Mouse (Mus musculus): ENCODE measurements at regions not wholly inside any gene's neighbourhood (a gene's known extent, or its start where the extent isn't known, plus 50 kb on each side); places are given as distances from the start of the nearest gene placed in this dataset.

- DNase-seq = peak; percentile 74
- intact Hi-C loops (cut with DNase I) = no loop called here
Observed at GRCm38 (mm10) chr10:68606848-68607247, 65.2 kb upstream of the Cabcoco1 start.

GRCm38 (mm10) chr10:68611906-68612305 lies 70.2 kb upstream of the Cabcoco1 start:
- intact Hi-C loops (cut with DNase I) = no loop called here
- peak; percentile 13 for DNase-seq

GRCm38 (mm10) chr10:68612727-68613126 lies 71.0 kb upstream of the Cabcoco1 start:
- DNase-seq = no peak

DNA sequence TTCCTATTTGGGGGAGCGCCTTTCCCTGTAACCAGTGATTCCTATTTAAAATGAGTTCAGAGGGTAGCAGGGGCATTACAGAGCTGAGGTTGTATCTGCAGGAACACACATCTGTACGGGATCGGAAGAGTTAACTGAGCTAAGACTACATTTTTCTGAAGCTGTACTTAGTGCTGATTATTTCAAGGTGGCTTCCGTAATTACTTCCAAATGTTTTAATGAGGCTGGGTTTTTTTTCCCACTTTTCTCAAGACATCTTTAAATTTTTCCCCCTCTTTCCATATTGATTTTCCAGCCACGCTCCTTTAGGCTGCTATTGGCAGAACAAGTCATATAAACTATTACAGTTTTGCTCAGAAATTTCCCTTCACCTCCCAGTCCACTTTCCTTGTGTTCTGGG lies 82.1 kb upstream of the Cabcoco1 start:
- no peak for DNase-seq
- intact Hi-C loops (cut with DNase I) = no loop called here

More at GRCm38 (mm10) chr10:68612727-68613126, 71.0 kb upstream of the Cabcoco1 start:
- intact Hi-C loops (cut with DNase I) = no loop called here

- intact Hi-C loops (cut with DNase I) = no loop called here
- no peak for DNase-seq
Observed at GRCm38 (mm10) chr10:68625329-68625728, 83.6 kb upstream of the Cabcoco1 start.

- intact Hi-C loops (cut with DNase I) = no loop called here
- no peak for DNase-seq
Observed at GRCm38 (mm10) chr10:68625752-68626151, 84.1 kb upstream of the Cabcoco1 start.

DNA sequence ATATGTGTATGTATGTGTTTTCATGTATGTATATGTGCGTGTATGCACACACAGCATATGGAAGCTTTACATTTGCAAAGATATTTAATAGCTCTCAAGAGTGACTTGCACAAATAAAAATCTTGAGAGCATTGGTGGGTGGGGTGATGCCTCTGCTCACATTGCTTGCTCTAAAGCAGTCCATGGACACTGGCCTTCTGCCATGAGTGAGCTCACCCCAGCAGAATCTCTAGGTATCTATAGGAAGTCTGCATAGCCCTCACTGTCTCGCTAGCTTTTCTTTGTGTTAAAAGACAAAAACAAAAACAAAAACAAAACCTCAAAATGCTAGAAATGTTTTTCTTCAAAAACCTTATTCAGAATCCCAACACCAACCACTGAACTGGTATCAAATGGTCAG lies 87.8 kb upstream of the Cabcoco1 start:
- intact Hi-C loops (cut with DNase I) = no loop called here
- no peak for DNase-seq

GRCm38 (mm10) chr10:68633180-68633579 lies 90.3 kb upstream of the Tmem26 start:
- intact Hi-C loops (cut with DNase I) = no loop called here

DNA sequence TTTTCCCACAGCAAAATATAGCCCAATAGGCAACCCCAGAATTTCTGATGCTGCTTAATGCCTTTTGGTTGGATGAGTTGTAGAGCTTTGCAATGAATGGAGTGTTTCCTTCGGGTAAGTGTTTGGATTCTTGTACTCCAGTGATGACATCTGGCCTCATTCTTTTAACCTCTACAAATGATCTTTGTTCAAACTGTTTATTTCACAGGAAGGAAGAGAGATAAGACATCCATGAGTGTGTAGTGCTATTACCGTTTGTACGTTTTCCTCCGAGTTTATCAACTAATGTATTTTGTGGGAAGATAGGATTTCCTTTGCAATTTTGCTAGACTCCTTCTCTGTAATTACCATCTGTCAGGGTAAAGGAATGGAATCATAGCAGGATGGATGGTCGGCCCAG lies 70.7 kb upstream of the Tmem26 start:
- no peak for DNase-seq
- intact Hi-C loops (cut with DNase I) = no loop called here

More at GRCm38 (mm10) chr10:68633180-68633579, 90.3 kb upstream of the Tmem26 start:
- DNase-seq = no peak

DNA sequence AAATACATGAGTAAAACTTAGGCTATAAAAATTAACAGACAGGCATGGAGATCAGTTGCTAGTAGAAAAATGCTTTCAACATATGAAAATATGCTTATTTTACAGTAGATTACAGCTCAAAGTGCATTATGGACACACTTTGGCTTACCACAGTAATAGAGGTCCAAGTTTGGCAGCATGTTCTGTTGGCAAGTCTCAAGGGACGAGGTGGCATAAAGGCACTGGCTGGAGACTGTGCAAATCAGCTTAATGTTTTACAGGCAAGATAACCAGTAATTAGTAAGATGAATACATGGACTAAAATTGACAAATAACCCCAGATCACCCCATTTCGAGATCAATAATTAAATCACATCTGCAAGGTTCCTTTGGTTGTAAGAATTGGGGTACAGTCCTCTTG lies 68.0 kb upstream of the Tmem26 start:
- no peak for DNase-seq
- intact Hi-C loops (cut with DNase I) = no loop called here

DNA sequence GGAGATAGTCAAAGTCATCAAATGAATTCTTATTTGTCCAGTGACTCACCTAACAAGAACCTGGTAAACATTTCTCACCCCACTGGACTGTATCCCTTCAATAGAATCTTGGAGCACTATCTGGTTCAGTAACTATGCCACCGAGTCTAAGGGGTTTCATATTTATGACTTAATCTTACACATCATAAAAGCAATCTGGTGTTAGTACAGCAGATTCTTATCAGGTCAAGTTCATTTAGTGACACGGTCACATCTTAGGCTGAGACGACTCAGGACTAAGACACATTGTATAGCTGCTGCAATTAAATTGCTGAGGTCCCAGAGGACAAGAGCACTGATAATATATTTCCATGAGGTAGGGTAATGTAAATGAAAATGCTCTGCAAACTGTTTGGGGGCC lies 57.4 kb upstream of the Tmem26 start:
- no peak for DNase-seq
- intact Hi-C loops (cut with DNase I) = no loop called here

DNA sequence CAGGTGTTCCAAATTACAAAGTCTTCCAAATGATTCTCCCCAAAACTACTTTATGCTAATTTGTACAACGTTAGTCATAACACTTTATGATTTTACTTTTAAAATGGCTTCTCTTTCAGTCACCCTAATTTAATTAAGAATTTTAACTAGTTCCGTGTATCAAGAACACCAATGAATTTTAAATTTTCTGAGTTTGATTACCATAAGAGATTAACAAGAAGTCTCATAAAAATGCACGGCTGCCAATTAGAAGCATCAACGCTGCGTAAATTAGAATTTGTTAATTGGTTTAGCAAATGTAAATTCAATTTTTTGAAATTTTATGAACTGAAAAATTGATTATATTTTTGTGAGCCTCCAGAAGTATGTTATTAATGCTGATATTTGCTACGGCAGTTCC lies 54.1 kb upstream of the Tmem26 start:
- intact Hi-C loops (cut with DNase I) = no loop called here
- no peak for DNase-seq

GRCm38 (mm10) chr10:68669992-68670391 lies 53.5 kb upstream of the Tmem26 start:
- DNase-seq = no peak
- intact Hi-C loops (cut with DNase I) = no loop called here

- intact Hi-C loops (cut with DNase I) = no loop called here
- no peak for DNase-seq
Observed at GRCm38 (mm10) chr10:68672291-68672690, 51.2 kb upstream of the Tmem26 start.

- intact Hi-C loops (cut with DNase I) = no loop called here
- DNase-seq = no peak
Observed at GRCm38 (mm10) chr10:68673102-68673872, 50.2 kb upstream of the Tmem26 start.
